Mouse (Mus musculus) intestine, embryonic 16.5 days (tissue): Measurements from ENCODE around the gene Mat2a. TPM values are rescaled to one million over a fixed set of nuclear protein-coding genes. Genes with fewer than 3 reads are reported as not detected.
"Not testable (repeated sequence)": the region's sequence is repeated elsewhere in the genome, so short reads cannot be mapped to it uniquely, and the experiment has no call there.

ENCODE experiments used
- ATAC-seq: fragments of 200-750 bp; cut with Nextera tagmentation; 2 replicates; pipeline ENCODE4 v1.8.0; 2017; ENCODE audit warnings: moderate TSS enrichment, moderate library complexity
- H3K27ac ChIP-seq: fragments of 300-500 bp; sonication (generic); 2 replicates; pipeline ENCODE4 v1.5.1; 2014; ENCODE audit warnings: mild to moderate bottlenecking, low read length
- H3K27me3 ChIP-seq: fragments of 300-500 bp; sonication (generic); replicated peaks from 2 replicates; pipeline ENCODE4 v1.6.1; 2014; ENCODE audit warnings: low read length, control low read depth, mixed read lengths; ENCODE audit not compliant: control insufficient read depth, insufficient read depth
- H3K36me3 ChIP-seq: fragments of 300-500 bp; sonication (generic); 2 replicates; pipeline ENCODE4 v1.6.1; 2014; ENCODE audit warnings: low read length, control low read depth; ENCODE audit not compliant: control insufficient read depth, insufficient read depth
- H3K4me1 ChIP-seq: fragments of 300-500 bp; sonication (generic); 2 replicates; pipeline ENCODE4 v1.6.1; 2014; ENCODE audit warnings: low read length, control low read depth, mixed read lengths; ENCODE audit not compliant: control insufficient read depth, insufficient read depth
- H3K4me2 ChIP-seq: fragments of 300-500 bp; sonication (generic); 2 replicates; pipeline ENCODE4 v1.6.1; 2014; ENCODE audit warnings: low read depth, low read length, control low read depth
- H3K4me3 ChIP-seq: fragments of 300-500 bp; sonication (generic); 2 replicates; pipeline ENCODE4 v1.5.1; 2014; ENCODE audit warnings: mild to moderate bottlenecking, low read length
- H3K9ac ChIP-seq: fragments of 300-500 bp; sonication (generic); 2 replicates; pipeline ENCODE4 v1.6.1; 2014; ENCODE audit warnings: low read depth, low read length
- H3K9me3 ChIP-seq: fragments of 300-500 bp; sonication (generic); 2 replicates; pipeline ENCODE4 v1.6.1; 2016; ENCODE audit warnings: low read length, control low read depth; ENCODE audit not compliant: control insufficient read depth
- WGBS: fragments of 180-500 bp; shearing (Covaris S2); extraction: QIAGEN DNeasy Blood & Tissue Kit; methylation state at CpG from one replicate; pipeline ENCODE4 v1.1.7; 2014; 5-methylcytosine and 5-hydroxymethylcytosine counted together
- polyA plus RNA-seq: library from polyadenylated mRNA; unstranded; fragments of >200 nt; fragmentation: Nextera tagmentation; extraction: Ambion mirVana; gene quantifications from 2 replicates; pipeline ENCODE4 v1.2.1, GENCODE M21; 2015

Gene Mat2a
- polyA plus RNA-seq, 1 experiment from 2014 or later = 293 TPM

- no peak for ATAC-seq
- Histone ChIP-seq H3K36me3 (no peaks in the 10 kb centered on the region), H3K27me3 (no peaks in the 10 kb centered on the region), H3K9me3 (no peaks in the 10 kb centered on the region), H3K27ac (no peak overlapping the region), H3K4me1 (peaks cover 7% of the 10 kb centered on the region), H3K4me3 (no peak overlapping the region), H3K9ac (no peak overlapping the region), H3K4me2 (no peak overlapping the region)
- WGBS = 85% methylated on average over 3 of the region's 3 CpGs
These were observed 38.3 kb upstream of the Mat2a start for GRCm38 (mm10) chr6:72477621-72478020.

GRCm38 (mm10) chr6:72476836-72477235 is 37.5 kb upstream of the Mat2a start:
- H3K4me2 ChIP-seq = no peak overlapping the region
- no peaks in the 10 kb centered on the region for H3K9me3 ChIP-seq
- no peak overlapping the region for H3K27ac ChIP-seq
- H3K4me1 ChIP-seq = peaks cover 7% of the 10 kb centered on the region
- no peaks in the 10 kb centered on the region for H3K36me3 ChIP-seq
- WGBS = 88% methylated on average over 5 of the region's 5 CpGs
- H3K27me3 ChIP-seq = no peaks in the 10 kb centered on the region
- no peak for ATAC-seq
- H3K9ac ChIP-seq = no peak overlapping the region
- no peak overlapping the region for H3K4me3 ChIP-seq

GRCm38 (mm10) chr6:72475221-72475985 is 36.0 kb upstream of the Mat2a start:
- no peak overlapping the region for H3K9ac ChIP-seq
- no peaks in the 10 kb centered on the region for H3K36me3 ChIP-seq
- H3K27me3 ChIP-seq = no peaks in the 10 kb centered on the region
- 68% methylated on average over 4 of the region's 4 CpGs for WGBS
- peaks cover 7% of the 10 kb centered on the region for H3K4me1 ChIP-seq
- no peak for ATAC-seq
- H3K9me3 ChIP-seq = no peaks in the 10 kb centered on the region
- H3K4me2 ChIP-seq = no peak overlapping the region
- H3K27ac ChIP-seq = no peak overlapping the region
- no peak overlapping the region for H3K4me3 ChIP-seq

- Histone ChIP-seq H3K4me2 (no peak overlapping the region), H3K4me1 (peaks cover 7% of the 10 kb centered on the region), H3K27me3 (no peaks in the 10 kb centered on the region), H3K36me3 (no peaks in the 10 kb centered on the region), H3K27ac (peak overlapping the region; percentile 40), H3K9ac (no peak overlapping the region), H3K4me3 (no peak overlapping the region), H3K9me3 (no peaks in the 10 kb centered on the region)
- 53% methylated on average over 14 of the region's 14 CpGs for WGBS
- peak; percentile 75 for ATAC-seq
These were observed 34.1 kb upstream of the Mat2a start for GRCm38 (mm10) chr6:72473264-72474041.

GRCm38 (mm10) chr6:72466171-72466570 is 26.8 kb upstream of the Mat2a start:
- peaks cover 13% of the 10 kb centered on the region for H3K4me1 ChIP-seq
- peak; percentile 21; the same call in 1 of the 2 replicates for ATAC-seq
- H3K4me3 ChIP-seq = no peak overlapping the region
- no peaks in the 10 kb centered on the region for H3K36me3 ChIP-seq
- no peak overlapping the region for H3K4me2 ChIP-seq
- H3K27me3 ChIP-seq = no peaks in the 10 kb centered on the region
- H3K9me3 ChIP-seq = no peaks in the 10 kb centered on the region
- 68% methylated on average over 4 of the region's 4 CpGs for WGBS
- H3K9ac ChIP-seq = no peak overlapping the region
- no peak overlapping the region for H3K27ac ChIP-seq

GRCm38 (mm10) chr6:72465361-72466157 is 26.2 kb upstream of the Mat2a start:
- Histone ChIP-seq H3K9ac (no peak overlapping the region), H3K9me3 (no peaks in the 10 kb centered on the region), H3K4me1 (peaks cover 18% of the 10 kb centered on the region), H3K27ac (peak overlapping the region; percentile 16; the same call in 1 of the 2 replicates), H3K4me2 (0 out of 2 replicates have a peak overlapping the region, but pooled peaks have one; percentile 17), H3K27me3 (no peaks in the 10 kb centered on the region), H3K36me3 (no peaks in the 10 kb centered on the region), H3K4me3 (no peak overlapping the region)
- ATAC-seq = peak; percentile 76
- 40% methylated on average over 8 of the region's 8 CpGs for WGBS

- not testable (repeated sequence) for ATAC-seq, H3K4me2 ChIP-seq, H3K4me3 ChIP-seq, H3K9me3 ChIP-seq, H3K27me3 ChIP-seq, H3K27ac ChIP-seq, H3K9ac ChIP-seq, H3K36me3 ChIP-seq
- H3K4me1 ChIP-seq = peaks cover 31% of the 10 kb centered on the region
- 82% methylated on average over 5 of the region's 5 CpGs for WGBS
These were observed 23.3 kb upstream of the Mat2a start for GRCm38 (mm10) chr6:72462550-72463257.

- Histone ChIP-seq H3K36me3 (no peaks in the 10 kb centered on the region), H3K4me3 (no peak overlapping the region), H3K4me1 (peaks cover 18% of the 10 kb centered on the region), H3K27ac (no peak overlapping the region), H3K4me2 (no peak overlapping the region), H3K27me3 (no peaks in the 10 kb centered on the region), H3K9ac (no peak overlapping the region), H3K9me3 (no peaks in the 10 kb centered on the region)
- no peak for ATAC-seq
- WGBS = 49% methylated on average over 9 of the region's 9 CpGs
These were observed 20.9 kb upstream of the Mat2a start for GRCm38 (mm10) chr6:72460036-72460801.
